Mouse (Mus musculus) midbrain, embryonic 16.5 days (tissue): ENCODE measurements around the gene Atp5b. TPM values are rescaled to one million over a fixed set of nuclear protein-coding genes. Genes with fewer than 3 reads are reported as not detected.

Experiments used
- ATAC-seq: fragments of 200-750 bp; cut with Nextera tagmentation; 2 replicates; pipeline ENCODE4 v1.8.0; 2017; ENCODE audit warnings: moderate TSS enrichment
- H3K27ac ChIP-seq: fragments of 300-500 bp; sonication (generic); 2 replicates; pipeline ENCODE4 v1.5.1; 2014; ENCODE audit warnings: mild to moderate bottlenecking, low read length, mixed read lengths
- H3K27me3 ChIP-seq: fragments of 300-500 bp; sonication (generic); 2 replicates; pipeline ENCODE4 v1.6.1; 2014; ENCODE audit warnings: low read depth, low read length, mixed read lengths; ENCODE audit not compliant: control insufficient read depth, insufficient read depth
- H3K36me3 ChIP-seq: fragments of 300-500 bp; sonication (generic); 2 replicates; pipeline ENCODE4 v1.6.1; 2014; ENCODE audit warnings: mild to moderate bottlenecking, low read length, moderate library complexity, mixed read lengths; ENCODE audit not compliant: control insufficient read depth, insufficient read depth
- H3K4me1 ChIP-seq: fragments of 300-500 bp; sonication (generic); 2 replicates; pipeline ENCODE4 v1.6.1; 2014; ENCODE audit warnings: mild to moderate bottlenecking, low read length, mixed read lengths; ENCODE audit not compliant: control insufficient read depth, insufficient read depth
- H3K4me2 ChIP-seq: fragments of 300-500 bp; sonication (generic); 2 replicates; pipeline ENCODE4 v1.6.1; 2014; ENCODE audit warnings: mild to moderate bottlenecking, low read length, mixed read lengths
- H3K4me3 ChIP-seq: fragments of 300-500 bp; sonication (generic); 2 replicates; pipeline ENCODE4 v1.5.1; 2014; ENCODE audit warnings: low read depth, mild to moderate bottlenecking, low read length, moderate library complexity, mixed read lengths
- H3K9ac ChIP-seq: fragments of 300-500 bp; sonication (generic); 2 replicates; pipeline ENCODE4 v1.6.1; 2014; ENCODE audit warnings: low read depth, low read length, mixed read lengths
- H3K9me3 ChIP-seq: fragments of 300-500 bp; sonication (generic); replicated peaks from 2 replicates; pipeline ENCODE4 v1.6.1; 2014; ENCODE audit warnings: mild to moderate bottlenecking, low read length, mixed read lengths; ENCODE audit not compliant: control insufficient read depth, poor library complexity, severe bottlenecking
- WGBS: fragments of 180-500 bp; shearing (Covaris S2); extraction: QIAGEN DNeasy Blood & Tissue Kit; methylation state at CpG from one replicate; pipeline ENCODE4 v1.1.7; 2014; 5-methylcytosine and 5-hydroxymethylcytosine counted together
- polyA plus RNA-seq: library from polyadenylated mRNA; unstranded; fragments of >200 nt; fragmentation: Nextera tagmentation; extraction: Ambion mirVana; gene quantifications from 2 replicates; pipeline ENCODE4 v1.2.1, GENCODE M21; 2015

Gene Atp5b
- polyA plus RNA-seq, 1 experiment from 2014 or later, result 2,090 TPM

DNA sequence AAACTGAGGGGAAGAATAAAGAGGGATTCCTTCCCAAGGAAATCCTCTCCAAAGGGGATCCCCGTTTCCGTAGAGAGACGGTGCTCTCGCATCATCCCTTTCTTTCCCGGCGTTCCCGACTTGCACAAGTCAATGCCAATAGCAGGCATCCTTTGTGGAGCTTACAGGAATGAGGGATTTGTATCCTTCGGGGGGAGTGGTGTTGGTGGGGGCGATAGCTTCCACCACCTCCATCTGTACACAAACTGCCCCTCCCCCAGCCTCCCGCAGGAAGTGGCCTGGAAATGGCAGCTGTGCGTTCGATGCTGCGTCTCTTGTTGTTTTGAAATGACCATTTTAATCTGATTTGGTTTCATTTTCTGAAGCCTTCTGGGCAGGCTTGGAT, 14.5 kb downstream of the Atp5b start:
- H3K27ac ChIP-seq, result peak overlapping the region; percentile 86
- no peaks in the 10 kb centered on the region for H3K9me3 ChIP-seq
- no peaks in the 10 kb centered on the region for H3K27me3 ChIP-seq
- H3K36me3 ChIP-seq, result no peaks in the 10 kb centered on the region
- peak overlapping the region; percentile 91 for H3K9ac ChIP-seq
- no peak; the same call in 1 of the 2 replicates for ATAC-seq
- H3K4me3 ChIP-seq, result peak overlapping the region; percentile 97
- 0% methylated on average over 13 of the region's 13 CpGs for WGBS
- peaks cover 25% of the 10 kb centered on the region for H3K4me1 ChIP-seq
- H3K4me2 ChIP-seq, result peak overlapping the region; percentile 68

DNA sequence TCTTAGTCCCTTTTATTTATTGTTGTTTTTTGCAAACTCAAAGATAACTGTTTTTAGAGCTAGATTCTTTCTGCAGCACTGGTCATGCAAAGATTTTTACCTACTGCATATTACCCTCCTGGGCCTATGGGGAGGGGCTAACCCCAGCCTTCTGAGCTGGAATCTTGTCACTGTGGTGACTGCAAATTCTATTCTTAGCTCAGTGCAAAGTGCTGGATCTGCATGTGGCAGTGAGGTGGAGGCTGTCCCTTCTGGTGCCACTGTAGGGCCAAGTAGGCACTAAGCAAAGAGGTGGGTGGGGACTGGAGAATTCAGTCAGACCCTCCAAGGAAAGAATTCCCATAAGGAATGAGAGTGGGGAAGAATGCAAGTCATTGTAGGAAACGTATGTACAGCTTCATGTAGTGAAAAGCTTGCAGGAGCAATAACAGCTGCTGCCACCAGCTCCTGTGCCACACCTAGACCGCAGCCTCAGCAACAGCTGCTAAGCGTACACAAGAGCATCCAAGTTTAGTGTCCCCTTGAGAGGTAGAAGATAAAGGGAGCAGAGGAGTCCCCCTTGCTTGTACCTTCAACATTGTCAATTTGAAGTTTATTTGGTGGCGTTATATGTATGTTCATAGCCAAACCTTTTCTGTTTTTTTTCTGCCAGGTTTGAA, 27.2 kb downstream of the Atp5b start:
- peaks cover 27% of the 10 kb centered on the region for H3K36me3 ChIP-seq

DNA sequence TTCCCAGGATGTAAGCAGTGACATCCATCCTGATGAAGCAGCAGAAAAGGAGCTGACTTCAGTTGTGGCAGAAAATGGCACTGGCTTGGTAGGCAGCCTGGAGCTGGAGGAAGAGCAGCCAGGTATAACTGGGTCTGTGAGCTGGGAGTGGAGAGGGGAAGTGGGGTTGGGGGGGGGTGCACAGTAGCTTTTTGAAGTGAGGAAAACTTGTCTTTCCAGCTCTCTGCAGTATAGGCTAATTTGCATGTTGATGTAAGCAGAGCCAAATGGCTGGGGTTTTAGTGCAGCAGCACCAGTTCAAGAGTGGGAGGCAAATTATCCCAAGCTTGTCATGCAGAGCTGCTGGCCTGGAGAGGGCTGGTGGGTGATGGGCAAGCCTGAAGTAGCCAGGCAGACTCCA, 28.2 kb downstream of the Atp5b start:
- no peak for ATAC-seq
- Histone ChIP-seq H3K4me1 (no peaks in the 10 kb centered on the region), H3K27ac (no peak overlapping the region), H3K9ac (no peak overlapping the region), H3K27me3 (no peaks in the 10 kb centered on the region), H3K4me2 (no peak overlapping the region), H3K9me3 (no peaks in the 10 kb centered on the region), H3K36me3 (peaks cover 34% of the 10 kb centered on the region), H3K4me3 (no peak overlapping the region)

More for the DNA sequence above, 27.2 kb downstream of the Atp5b start:
- no peak overlapping the region for H3K27ac ChIP-seq
- H3K9ac ChIP-seq, result no peak overlapping the region
- H3K4me3 ChIP-seq, result no peak overlapping the region
- no peak for ATAC-seq
- H3K4me2 ChIP-seq, result no peak overlapping the region
- WGBS, result 95% methylated on average over 4 of the region's 4 CpGs
- no peaks in the 10 kb centered on the region for H3K4me1 ChIP-seq
- H3K9me3 ChIP-seq, result no peaks in the 10 kb centered on the region
- H3K27me3 ChIP-seq, result no peaks in the 10 kb centered on the region

DNA sequence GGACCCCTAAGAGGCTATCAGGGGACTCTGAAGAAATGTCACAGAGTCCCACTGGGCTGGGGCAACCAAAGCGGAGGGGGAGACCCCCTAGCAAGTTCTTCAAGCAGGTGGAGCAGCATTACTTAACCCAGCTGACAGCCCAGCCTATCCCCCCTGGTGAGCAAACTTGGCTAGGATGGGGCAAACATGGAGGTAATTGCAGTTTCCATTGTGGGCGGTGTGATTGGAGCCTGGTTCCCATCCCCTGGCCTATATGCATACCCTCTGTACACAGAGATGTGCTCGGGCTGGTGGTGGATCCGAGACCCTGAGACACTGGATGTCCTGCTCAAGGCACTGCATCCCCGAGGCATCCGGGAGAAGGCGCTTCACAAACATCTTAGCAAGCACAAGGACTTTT, 40.8 kb downstream of the Atp5b start:
- Histone ChIP-seq H3K4me2 (no peak overlapping the region), H3K36me3 (peaks cover 64% of the 10 kb centered on the region), H3K27me3 (no peaks in the 10 kb centered on the region), H3K9ac (no peak overlapping the region), H3K9me3 (no peaks in the 10 kb centered on the region), H3K4me3 (no peak overlapping the region), H3K27ac (no peak overlapping the region), H3K4me1 (no peaks in the 10 kb centered on the region)
- 91% methylated on average over 7 of the region's 7 CpGs for WGBS
- no peak for ATAC-seq

DNA sequence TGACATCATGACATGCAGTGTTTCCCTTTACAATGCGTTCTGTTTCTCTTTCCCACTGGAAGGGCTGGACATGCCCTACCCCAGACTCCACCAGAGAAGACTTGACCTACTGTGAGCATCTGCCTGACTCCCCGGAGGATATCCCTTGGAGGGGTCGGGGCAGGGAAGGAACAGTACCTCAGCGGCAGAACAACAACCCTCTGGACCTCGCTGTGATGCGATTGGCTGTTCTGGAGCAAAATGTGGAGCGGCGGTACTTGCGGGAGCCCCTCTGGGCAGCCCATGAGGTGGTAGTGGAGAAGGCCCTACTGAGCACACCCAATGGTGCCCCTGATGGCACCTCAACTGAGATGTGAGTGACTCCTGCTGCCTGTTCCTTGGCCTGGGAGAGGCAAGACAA, 41.8 kb downstream of the Atp5b start:
- ATAC-seq, result no peak
- H3K36me3 ChIP-seq, result peaks cover 61% of the 10 kb centered on the region
- 94% methylated on average over 9 of the region's 9 CpGs for WGBS
- no peak overlapping the region for H3K27ac ChIP-seq
- H3K27me3 ChIP-seq, result no peaks in the 10 kb centered on the region
- no peak overlapping the region for H3K4me3 ChIP-seq
- no peaks in the 10 kb centered on the region for H3K4me1 ChIP-seq
- H3K9me3 ChIP-seq, result no peaks in the 10 kb centered on the region
- H3K9ac ChIP-seq, result no peak overlapping the region
- H3K4me2 ChIP-seq, result no peak overlapping the region

DNA sequence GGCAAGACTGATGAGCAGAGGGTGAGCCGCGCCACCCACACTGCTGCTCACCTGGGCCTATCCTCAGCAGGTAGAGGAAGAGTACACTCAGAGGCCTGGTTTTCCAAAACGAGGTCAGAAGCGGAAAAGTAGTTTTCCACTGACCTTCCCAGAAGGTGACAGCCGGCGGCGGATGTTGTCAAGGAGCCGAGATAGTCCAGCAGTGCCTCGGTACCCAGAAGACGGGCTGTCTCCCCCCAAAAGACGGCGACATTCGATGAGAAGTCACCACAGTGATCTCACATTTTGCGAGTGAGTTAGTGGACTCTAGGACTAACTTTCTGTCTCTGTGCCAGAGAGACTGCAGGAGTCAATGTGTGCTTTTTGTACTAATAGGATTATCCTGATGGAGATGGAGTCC, 42.9 kb downstream of the Atp5b start:
- no peaks in the 10 kb centered on the region for H3K9me3 ChIP-seq
- no peaks in the 10 kb centered on the region for H3K4me1 ChIP-seq
- H3K36me3 ChIP-seq, result peaks cover 58% of the 10 kb centered on the region
- no peaks in the 10 kb centered on the region for H3K27me3 ChIP-seq
- H3K27ac ChIP-seq, result no peak overlapping the region
- ATAC-seq, result no peak
- 90% methylated on average over 14 of the region's 14 CpGs for WGBS
- no peak overlapping the region for H3K4me3 ChIP-seq
- H3K4me2 ChIP-seq, result no peak overlapping the region
- H3K9ac ChIP-seq, result no peak overlapping the region

DNA sequence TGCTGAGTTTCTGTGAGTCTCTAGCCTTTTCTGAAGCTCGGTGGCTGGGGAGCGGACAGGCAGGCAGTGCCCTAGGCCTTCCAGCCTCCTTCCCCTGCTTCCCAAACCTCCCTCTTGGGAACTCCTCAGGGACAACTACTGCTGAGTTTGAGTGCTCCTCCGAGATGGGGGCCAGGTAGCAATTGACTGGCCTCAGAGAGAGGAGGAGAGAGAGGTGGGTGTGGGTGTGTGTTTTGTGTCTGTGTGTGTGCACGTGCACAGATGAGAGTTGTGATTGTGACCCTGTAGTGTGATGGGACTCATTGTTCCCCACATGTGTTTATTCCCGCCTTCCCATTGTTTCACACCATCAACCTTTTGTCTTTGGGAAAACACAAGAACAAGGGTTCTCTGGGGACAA, 44.4 kb downstream of the Atp5b start:
- Histone ChIP-seq H3K4me1 (no peaks in the 10 kb centered on the region), H3K4me3 (no peak overlapping the region), H3K36me3 (peaks cover 44% of the 10 kb centered on the region), H3K9me3 (no peaks in the 10 kb centered on the region), H3K27me3 (no peaks in the 10 kb centered on the region), H3K9ac (no peak overlapping the region), H3K4me2 (no peak overlapping the region), H3K27ac (no peak overlapping the region)
- no peak for ATAC-seq
- 83% methylated on average over 5 of the region's 5 CpGs for WGBS

DNA sequence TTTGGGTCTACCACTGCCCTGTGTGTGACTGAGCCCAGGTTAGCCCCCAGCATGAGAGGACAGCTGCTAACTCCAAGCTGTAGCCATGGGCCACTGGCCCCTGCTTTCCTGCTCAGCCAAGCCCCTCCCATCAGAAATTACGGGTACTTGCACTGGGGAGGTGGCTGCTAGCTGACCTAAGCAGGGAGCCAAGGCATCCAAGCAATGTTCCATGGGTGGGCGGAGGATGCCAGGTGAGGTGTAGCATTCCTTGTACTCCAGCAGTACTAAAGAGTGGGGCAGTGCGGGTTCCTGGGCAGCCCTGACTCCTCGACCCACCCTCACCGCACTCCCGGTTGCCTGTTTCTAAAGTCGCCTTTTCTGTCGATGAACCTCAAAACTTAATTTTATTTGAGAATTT, 45.1 kb downstream of the Atp5b start:
- no peak for ATAC-seq
- no peaks in the 10 kb centered on the region for H3K4me1 ChIP-seq
- H3K27ac ChIP-seq, result no peak overlapping the region
- no peak overlapping the region for H3K4me2 ChIP-seq
- no peak overlapping the region for H3K9ac ChIP-seq
- H3K27me3 ChIP-seq, result no peaks in the 10 kb centered on the region
- H3K36me3 ChIP-seq, result peaks cover 38% of the 10 kb centered on the region
- 92% methylated on average over 8 of the region's 8 CpGs for WGBS
- H3K4me3 ChIP-seq, result no peak overlapping the region
- H3K9me3 ChIP-seq, result no peaks in the 10 kb centered on the region

DNA sequence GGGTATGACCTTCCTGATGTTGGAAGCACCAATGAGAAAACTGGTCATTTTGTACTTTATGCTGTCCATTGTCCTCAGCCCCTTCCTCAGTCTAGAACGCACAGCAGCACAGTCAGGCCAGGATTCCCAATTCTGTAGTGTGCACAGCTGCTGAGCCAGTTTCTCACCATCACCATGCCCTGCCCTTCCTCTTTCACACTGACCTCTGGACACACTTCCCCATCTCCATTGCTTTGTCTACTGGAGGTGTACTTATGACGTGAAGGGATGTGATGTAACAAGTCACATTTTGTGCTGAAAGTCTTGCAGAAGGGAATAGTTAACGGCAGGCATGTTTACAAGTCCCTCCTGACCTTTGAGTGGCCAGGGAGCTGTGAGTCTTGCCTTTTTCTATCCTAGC, 48.2 kb downstream of the Atp5b start:
- Histone ChIP-seq H3K4me3 (no peak overlapping the region), H3K4me2 (no peak overlapping the region), H3K27ac (no peak overlapping the region), H3K9me3 (no peaks in the 10 kb centered on the region), H3K4me1 (peaks cover 3% of the 10 kb centered on the region; the same call in 1 of the 2 replicates), H3K36me3 (peaks cover 9% of the 10 kb centered on the region), H3K9ac (no peak overlapping the region), H3K27me3 (no peaks in the 10 kb centered on the region)
- no peak for ATAC-seq
- 85% methylated on average over 3 of the region's 3 CpGs for WGBS
